Mouse (Mus musculus): Measurements from ENCODE around the gene Pdzph1.

DNA sequence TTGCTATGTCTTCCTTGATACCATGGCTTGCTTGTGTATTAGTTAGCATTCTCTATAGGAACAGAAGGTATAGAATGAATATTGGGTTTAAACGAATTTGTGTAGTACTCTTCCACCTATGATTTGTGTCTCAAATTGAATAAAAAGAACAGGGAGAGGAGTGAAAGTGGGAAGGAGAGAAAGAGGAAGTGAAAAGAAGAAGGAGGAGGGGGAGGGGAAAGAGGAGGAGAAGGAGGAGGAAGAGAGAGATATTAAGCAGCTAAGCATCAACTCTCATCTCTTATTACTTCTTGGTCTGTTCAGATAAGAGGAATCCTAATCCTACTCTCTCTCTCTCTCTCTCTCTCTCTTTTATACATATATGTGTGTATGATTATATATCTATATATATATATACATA is 52.6 kb downstream of the Pdzph1 start:
- TF ChIP-seq GATA1 (IDR thresholded peaks at IDR 0.05; ENCODE audit: borderline replicate concordance, low read length) (no peak), FLI1 (IDR thresholded peaks at IDR 0.05; ENCODE audit: low read length) (no peak)
